Mouse (Mus musculus) yolk sac, embryonic 10.5 days (tissue): Measurements from ENCODE around the gene Pak1.

ENCODE experiments used
- DNase-seq: peaks from one replicate; pipeline ENCODE4 v3.0.0-alpha.2; 2017; ENCODE audit warnings: low spot score

Pak1 gene

DNA sequence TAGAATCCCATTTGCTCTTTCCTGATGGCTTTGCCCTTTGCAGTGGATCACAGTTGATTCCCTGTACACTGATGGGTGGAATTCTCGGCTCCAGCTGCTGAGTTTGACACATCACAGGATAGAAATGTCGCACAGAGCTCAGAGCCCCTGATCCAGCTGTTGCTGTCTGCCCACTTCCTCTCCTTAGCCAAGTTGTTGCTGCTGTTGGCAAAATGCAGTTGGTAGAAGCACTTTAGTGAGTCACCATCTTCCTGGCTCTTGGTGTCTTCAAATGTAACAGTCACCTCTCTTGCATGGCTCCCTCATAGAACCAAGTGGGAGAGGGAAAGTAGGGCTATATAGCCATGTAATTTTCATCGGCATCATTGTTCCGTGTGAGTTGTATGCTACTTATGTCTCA, 11.2 kb upstream of the Pak1 start:
- no peak for DNase-seq

DNA sequence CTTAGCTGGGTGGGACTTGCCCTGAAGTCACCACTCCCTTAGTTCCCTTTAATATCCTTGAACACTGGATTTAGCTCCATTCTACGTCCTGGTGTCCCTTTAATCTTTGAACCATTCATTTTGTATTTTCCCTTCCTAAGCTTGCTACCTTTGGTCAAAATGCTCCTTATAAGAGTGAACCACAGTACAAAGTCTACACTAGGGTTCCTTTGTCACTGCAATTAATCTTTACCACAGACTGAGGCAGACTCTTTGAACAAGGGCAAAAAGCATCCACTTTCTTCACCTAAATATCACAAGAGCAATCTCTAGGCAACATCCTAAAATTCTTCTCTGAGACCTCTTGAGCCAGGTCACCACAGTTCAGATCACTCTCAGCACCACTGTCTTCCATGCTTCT, 8.1 kb upstream of the Pak1 start:
- no peak for DNase-seq

DNA sequence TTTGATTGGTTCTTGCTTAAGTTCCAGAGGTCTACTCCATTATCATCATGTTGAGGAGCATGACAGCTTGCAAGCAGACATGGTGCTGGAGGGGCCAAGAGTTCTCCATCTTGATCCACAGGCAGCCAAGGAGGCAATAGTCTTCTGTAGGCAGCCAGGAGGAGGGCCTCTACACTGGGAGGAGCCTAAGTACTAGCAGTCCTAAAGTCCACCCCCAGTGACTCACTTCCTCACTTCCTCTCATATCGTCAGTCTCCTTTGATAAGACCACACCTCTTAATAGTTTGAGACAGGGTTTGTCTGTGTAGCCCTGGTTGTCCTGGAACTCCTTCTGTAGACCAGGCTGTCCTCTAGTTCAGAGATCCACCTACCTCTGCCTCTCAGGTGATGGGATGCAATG, 7.5 kb upstream of the Pak1 start:
- DNase-seq: no peak

DNA sequence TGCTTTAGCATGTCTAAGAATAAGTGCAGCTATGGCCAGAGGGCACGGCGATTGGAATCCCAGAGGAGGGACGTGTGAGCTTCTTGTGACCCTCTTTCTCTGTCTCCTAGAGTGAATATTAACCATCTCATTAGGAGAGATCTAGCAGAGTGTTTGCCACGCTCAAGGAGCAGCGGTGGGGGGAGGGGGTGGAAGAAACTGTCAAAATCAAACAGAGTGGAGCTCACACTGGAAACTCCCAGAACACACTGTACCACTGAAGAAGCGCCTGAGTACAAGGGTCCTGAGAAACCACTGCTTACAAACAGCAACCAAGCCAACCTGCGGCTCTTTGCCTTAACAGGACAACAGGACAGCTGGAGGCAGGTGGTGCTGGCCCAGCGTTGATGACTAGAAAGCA, 6.8 kb upstream of the Pak1 start:
- DNase-seq: no peak

DNA sequence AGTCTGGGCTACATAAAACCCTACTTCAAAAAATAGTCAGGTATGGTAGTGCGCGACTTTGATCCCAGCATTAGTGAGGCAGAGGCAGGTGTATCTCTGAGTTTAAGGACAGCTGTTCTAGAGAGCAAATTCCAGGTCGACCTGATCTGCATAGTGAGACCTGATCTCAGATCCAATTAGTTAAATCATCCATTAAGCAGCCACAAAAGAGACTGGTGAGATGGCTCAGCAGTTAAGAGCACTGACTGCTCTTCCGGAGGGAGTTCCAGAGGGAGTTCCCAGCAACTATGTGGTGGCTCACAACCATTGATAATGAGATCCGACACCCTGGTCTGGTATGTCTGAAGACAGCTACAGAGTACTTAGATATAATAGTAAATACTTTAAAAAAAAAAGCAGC, 4.8 kb upstream of the Pak1 start:
- DNase-seq: no peak

DNA sequence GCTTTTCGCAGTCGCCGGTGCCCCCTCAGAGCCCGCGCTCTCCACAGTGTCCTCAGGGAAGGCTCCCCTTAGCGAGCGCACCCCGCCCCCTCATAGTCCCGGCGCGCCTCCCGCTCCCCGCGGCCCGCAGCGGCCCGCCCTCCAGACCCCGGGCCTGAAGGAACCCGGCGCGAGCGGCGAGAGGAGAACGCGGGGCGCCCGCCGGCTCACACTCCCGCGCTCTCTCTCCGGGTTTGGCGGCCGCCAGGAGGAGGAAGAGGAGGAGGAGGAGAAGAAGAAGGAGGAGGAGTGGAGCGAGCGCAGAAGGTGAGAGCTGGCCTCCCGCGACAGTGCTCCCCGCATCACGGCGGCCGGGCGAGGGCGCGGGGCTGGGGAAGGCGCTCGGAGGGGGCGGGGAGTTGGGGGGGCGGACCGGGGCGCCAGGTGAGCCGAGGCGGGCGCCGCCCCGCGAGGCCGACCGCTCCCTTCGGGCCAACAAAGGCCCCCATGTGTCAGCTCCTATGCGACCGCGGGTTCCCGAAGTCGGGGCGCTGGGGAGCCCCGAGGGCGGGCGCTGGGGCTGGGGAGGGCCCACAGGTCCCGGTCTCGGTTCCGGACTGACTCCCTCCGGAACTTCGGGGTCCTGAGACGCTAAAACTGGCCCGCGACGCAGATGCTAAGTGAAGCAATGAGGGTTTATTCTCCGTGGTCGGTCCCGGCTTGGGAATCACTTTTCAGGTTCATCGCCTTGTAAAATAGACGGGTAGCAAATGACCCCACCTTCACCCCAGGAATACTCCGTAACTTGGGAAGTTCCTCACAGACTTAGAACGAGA, 535 bp downstream of the Pak1 start:
- DNase-seq: no peak

DNA sequence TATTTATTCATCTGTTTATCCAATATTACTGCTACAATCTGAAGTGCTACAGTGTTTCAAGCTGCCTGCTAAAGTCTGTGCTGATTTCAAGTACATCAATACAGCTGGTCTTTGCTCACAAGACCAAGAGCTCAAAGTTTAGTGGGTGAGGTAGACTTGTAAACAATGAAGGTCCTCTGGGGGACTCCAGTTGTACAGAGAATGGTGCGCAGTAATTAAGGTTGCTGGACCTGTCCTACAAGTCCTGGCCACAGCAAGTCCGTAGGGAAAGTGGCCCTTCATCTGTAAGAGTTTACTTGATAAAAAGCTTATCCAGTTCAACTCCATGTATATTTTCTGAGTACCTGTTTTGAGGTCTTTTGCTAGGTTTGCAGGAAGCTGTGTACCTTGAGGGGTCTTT, 1.9 kb downstream of the Pak1 start:
- peak; percentile 29 for DNase-seq

DNA sequence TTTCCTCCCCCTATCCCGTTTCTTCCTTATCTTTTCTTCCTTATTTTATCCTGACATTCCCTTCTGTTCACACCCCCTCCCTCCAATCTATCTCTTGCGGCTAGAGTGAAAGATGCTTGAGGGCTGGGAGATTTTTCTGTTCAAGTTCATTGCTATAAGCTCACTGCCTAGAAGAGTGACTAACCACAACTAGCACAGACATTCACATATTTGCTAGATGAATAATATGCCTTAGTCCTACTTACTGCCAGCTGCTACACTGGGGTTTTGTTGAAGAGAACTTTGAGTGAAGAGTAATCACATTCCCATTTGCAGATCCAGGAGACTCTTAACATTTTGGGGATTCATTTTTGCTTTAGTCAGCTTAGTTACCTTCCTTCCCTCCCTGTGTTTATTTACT, 4.0 kb downstream of the Pak1 start:
- DNase-seq: no peak

DNA sequence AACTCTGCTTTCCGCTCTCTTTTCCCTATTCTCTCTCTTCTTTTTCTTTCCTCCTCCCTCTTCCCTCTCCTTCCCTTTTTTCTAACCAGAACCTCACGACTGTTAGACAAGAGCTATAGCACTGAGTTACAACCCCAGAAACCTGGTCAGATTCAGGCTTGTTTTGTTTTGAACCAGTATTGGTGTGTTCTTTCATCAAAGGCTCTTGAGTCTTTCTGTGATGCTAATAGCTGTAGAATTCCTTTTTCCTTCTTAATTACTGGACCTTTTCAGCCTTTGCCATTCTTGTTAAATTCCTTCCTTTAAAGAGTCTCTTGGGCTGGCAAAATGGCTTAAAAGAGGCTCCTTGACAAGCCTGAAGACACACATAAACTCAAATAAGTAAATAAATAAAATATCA, 14.8 kb downstream of the Pak1 start:
- DNase-seq: no peak

DNA sequence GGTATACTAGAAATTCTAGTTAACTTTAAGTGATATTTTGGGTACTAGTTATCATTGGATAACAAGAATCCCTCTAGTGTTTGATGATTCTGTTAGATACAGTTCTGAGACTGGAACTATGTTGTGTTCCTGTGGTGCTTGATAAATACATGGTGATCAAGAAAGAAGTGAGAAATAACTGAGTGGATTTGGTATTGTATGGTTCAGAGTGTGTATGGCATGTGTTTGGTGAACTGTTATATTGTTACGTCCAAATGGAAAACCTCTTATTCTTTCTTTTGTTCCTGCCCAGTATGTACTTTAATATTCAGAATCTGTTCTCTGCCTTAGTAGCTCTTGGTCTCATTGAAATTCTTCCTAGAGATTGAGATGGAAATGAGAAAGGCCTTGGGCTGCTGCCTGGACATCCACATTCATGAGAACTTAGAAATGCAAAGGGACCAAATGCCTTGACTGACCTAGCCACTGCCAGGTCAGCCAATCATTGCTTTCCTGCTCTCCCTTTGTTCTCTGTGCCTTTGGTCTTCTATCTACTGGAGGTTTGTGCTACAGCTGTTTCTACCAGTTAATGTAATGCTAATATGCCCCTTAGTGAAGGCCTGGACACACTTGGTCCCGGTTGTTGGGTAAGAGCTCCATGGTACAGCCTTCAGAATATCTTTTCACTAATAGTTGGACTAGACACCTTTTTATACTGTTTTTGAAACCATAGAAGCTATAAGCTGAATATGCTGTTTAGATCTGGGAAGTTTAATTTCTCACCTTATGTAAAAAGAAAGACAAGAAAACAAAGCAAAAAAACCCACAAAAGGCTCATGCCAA, 16.1 kb downstream of the Pak1 start:
- no peak for DNase-seq

DNA sequence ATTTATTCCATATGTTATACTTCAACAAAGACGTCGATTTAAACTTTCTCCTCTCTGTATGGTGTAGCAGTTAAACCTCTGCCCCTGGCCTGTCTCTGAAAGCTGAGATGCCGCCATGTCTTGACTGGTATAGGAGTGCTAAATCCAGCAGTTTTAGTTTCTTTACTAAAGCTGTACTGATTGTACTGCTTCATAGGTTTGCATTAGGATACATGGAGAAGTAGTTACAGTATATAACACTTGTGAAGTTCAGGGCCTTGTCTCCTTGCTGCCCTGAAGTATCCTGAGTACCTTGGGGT, 16.7 kb downstream of the Pak1 start:
- no peak for DNase-seq

DNA sequence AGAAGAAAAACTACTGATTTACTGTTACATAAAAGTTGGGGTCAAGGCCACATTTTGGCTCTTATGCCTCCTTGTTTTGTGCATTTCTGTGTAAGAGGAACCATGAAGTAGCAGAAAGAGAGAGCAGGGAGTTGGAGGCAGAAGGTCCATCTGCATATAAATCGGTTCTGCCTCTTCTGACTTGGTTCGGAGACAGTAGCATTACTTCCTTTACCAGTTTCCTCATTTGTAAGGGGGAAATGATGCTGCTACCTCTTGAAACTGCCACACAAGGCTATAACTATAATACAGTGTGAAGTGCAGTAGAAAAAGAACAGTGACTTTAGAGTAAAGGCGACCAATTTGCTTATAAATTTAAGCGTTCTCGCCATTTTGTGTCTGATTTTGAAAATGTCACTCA, 21.0 kb downstream of the Pak1 start:
- no peak for DNase-seq

DNA sequence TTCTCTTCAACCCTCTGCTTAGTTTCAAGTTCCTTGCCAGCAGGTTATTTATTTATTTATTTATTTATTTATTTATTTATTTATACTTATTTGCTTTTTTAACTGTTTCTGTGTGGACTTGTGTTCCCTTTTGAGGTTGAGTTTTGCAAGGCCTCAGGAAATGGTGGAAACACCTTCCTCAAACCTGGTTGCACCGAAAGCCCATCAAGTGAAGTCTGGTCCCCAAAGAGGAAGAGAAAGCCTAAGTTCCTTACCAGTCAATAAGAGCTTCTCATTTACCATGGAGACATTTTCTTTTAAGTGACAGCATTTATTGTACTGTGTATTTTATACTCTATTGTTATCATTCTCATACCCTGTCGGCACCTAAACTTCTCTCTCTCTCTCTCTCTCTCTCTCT, 33.5 kb downstream of the Pak1 start:
- no peak for DNase-seq

DNA sequence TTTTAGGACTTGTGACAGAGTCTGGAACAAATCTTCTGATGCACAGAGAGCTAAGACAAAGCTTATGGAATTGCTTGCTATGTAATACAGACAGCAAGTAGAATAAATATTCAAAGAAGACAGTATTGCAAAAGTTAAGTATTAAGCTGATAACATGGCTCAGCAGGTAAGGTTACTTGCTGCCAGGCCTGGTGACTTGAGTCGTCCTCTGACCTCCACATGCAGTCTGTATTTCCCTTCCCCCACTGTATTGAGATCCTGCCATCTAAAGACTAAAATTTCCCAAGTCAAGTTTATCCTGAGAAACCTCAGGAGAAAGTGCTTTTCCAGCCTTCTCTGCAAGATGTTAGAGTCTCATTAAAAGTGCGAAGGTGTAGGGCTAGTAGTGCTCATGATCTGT, 40.8 kb downstream of the Pak1 start:
- DNase-seq: no peak

DNA sequence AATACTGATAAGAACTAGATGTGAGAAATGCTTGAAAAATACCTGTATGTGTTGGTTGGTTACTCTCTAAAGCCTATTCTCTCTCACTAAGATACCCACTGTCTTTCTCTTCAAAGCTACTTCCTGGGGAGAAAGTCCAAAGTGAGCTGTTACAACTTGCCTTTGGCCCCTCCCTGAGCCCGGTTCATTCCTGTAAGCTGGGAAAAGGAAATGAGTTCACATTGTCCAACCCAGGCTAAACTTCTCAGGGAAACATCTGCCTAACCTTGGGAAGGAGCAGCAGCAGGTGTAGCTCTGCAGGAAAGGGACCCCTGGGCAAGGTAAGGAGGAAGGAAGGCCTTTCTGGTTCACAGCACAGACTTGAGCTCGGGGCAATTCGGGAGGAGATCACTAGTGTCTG, 42.4 kb downstream of the Pak1 start:
- peak; percentile 67 for DNase-seq

DNA sequence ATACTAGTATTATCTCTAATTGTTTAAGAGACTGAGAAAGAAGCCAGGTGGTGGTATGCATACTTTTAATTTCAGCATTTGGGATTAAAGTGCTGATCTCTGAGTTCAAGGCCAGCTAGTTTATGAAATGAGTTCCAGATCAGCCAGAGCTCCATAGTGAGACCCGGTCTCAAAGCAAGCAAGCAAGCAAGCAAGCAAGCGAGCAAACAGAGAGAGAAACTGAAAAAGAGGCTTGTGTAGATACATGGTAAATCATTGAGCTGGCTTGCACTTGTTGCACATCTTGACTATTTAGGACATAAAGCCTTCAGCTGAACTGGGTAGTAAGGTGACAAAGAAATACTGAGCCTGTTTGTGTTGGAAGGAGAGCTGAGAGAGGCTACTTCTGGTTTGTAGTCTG, 44.6 kb downstream of the Pak1 start:
- DNase-seq: peak; percentile 48

DNA sequence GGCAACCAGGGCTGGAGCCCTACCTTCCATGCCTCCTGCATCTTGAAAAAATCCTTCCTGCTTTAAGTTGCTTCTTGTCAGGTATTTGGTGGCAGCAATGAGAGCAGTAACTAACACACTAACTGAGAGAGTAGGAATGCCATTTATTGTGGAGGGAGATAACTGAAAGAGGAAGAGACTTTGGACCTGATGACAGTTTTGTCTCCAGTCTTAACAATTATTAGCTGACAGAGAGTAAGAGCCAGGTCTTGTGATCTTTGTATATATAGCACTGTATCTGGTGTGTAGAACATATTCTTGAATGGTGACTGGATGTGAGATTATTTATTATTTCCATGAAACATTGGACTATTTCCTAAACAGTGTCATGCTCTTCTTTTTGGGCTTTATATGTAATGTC, 50.2 kb downstream of the Pak1 start:
- DNase-seq: no peak

DNA sequence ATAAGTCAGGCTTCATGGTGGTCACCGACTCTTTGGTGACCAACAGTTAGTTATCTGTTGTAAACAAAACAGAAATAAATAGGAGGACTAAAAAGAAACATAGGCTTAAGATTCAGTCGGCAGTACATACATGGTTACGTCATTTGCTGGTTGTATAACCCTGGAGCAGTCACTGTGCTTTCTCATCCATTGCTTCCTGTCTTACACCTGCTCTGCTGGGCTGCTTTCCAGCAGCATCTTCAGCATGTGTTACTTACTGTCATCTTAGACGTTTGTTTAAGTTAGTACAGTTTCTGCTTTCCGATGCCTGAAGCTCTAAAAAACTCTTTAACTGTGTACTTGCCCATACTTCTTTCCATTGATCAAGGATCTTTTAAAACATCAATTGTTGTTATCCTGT, 53.0 kb downstream of the Pak1 start:
- no peak for DNase-seq

DNA sequence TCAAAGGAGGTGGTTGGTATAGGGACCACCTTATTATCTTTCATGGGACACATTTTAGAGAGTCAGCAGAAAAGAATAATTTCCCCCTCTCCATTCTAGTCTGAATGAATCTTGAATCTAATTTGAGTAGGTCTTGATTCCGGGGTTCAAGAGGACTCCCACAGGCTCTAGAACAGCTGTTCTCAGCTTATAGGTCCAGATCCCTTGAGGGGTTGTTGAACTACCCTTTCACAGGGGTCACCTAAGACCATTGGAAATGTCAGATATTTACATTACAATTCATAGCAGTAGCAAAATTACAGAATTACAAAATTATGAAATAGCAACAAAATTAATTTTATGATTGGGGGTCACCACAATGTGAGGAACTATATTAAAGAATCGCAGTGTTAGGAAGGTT, 54.0 kb downstream of the Pak1 start:
- DNase-seq: no peak

DNA sequence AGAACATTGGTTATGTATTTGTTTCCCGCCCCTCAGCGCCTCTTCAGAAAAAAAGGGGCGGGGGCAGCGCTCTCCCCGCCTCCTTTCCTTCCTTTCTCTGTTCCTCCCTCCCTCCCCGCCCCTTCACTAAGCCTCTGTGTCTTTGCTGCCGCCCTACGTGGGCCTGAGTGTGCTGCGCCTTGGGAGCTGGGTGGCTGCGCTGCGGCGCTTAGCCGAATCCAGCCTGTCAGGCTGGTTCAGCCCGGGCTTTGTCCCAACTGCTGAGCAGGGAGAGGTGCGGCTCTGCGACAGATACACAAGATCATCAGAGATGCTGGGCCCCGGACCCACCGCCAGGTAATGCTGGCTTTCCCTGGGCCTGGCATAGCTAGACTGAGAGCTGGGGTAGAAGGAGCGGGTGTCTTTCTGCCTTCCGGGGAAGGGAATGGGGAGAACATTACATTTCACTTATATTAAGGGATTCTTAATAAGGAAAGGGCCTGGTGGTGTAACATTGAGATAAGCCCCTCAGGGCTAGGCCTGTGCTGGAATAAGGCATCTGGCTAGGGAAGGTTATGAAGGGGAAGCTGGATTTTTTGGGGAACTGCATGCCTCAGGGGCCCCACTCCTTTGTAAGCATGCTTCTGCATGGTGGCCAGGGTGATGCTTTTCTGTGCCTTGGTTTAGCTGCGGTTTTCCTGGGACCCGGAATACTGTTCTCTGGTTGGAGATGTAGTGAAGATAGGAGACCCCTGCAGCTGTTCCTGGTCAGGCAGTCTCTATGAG, 54.6 kb downstream of the Pak1 start:
- peak; percentile 75 for DNase-seq

DNA sequence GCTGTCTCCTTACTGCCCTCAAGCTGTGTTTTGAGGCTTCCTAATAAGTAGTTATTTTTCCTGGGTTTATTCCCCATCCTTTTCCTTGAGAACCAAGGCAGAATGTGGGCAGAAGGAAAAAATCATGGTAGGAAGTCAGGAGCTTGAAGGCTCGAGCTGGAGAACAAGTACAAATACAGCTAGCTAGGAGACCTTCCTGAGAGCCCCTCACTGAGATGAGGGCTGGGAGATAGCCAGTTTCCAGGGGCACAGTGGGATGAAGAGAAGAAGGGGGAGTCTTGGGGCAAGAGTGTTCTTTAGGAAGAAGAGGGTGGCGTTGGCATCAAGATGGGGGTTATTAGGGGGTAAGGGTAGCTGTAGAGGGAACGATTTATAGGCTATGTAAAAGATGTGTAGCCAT, 56.1 kb downstream of the Pak1 start:
- DNase-seq: no peak

DNA sequence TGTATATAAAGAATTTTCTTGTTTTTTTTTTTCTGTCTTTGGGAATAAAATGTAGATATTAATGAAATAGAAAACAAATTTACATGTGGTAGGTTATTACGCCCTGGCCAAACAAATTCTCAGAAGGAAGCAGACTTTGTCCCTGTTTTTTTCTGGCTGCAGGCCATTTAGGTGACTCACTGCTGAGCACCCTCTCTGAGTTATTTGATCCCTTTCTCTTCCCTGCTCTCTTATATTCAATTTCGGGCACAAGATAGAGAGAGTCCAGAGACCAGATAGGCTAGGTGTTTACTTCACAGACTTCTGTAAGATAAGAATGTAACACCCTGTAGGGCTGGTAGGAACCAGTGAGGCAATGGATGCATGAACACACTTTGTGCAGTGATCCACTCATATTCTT, 57.2 kb downstream of the Pak1 start:
- no peak for DNase-seq

DNA sequence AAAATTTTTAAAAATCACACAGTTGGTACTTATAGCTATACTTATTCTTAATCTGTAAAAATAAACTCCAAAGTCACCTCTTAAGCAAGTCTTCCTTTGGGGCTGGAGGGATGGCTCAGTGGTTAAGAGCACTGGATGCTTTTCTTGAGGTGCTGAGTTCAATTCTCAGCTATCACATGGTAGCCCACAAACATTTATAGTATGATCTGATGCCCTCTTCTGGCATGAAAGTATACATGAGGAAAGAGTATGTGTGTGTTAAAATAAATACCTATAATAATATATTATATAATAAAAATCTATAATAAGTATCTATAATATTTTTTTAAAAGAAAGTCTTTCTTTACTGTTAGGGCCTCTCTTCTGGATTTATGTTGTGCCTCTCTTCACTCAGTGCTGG, 58.2 kb downstream of the Pak1 start:
- DNase-seq: no peak
